Mouse (Mus musculus): ENCODE results near the gene Gm45618. TPM values are rescaled to one million over a fixed set of nuclear protein-coding genes. Genes with fewer than 3 reads are reported as not detected.

Gene Gm45618
- polyA plus RNA-seq (2012; rRNA removed), result not detected in 2 replicates

DNA sequence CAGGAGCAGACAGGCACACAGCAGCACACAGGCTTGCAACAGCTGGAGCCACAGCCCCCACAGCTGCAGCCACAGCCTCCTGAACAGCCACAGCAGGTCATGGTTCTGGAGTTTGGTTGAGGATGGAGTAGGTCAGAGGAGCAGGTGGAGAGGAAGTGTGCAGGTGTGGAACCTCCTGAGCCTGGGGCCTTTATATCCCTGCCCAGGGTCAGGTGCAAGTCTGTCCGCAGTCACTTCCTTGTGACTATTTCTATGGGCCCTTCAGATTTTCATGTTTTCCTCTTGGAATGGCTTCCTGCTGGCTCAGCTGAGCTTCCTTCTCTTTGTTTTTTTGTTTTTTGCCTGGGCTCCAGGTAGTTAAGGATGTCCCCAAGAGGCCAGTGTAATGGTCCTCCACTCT is at the start of gene Gm45618:
Gm45618 (minus strand) TSS at position 101 of the 400 bp plus-strand sequence.

GRCm38 (mm10) chr7:142165639-142166038 is 45.1 kb upstream of the Gm45618 start, which contains the start of gene Gm4553:
Gene Gm4553, minus strand, starts transcription at chr7:142165739.

GRCm38 (mm10) chr7:142157013-142157412 is 36.5 kb upstream of the Gm45618 start, which contains the start of gene Gm29735:
Gene Gm29735, minus strand, starts transcription at chr7:142157113.

DNA sequence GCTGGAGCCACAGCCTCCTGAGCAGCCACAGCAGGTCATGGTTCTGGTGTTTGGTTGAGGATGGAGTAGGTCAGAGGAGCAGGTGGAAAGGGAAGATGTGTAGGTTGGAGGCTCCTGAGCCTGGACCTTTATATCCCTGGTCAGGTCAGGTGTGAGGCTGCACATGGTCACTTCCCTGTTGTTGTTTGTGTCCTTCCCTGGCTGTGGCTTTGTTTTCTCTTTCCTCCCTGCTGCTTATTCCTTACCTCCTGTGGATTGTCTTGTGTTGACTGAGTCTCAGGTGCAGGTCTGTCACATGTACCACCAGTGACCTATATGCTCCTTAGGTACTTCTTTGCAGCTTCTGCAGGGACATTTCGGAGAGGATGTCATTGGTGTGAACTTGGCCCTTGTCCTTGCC is 24.0 kb upstream of the Gm45618 start, which contains the start of gene Gm45337:
Gm45337 (minus strand) TSS at position 101 of the 400 bp plus-strand sequence.

GRCm38 (mm10) chr7:142135934-142136333 is 15.4 kb upstream of the Gm45618 start, which contains the start of gene Gm39115:
Gene Gm39115, minus strand, starts transcription at chr7:142136034.

GRCm38 (mm10) chr7:142095183-142095931 is 25.2 kb downstream of the Gm45618 start, which contains the start of gene Dusp8:
Gene Dusp8, minus strand, starts transcription at chr7:142095843.

Other genes with a start within 250 kb of the Gm45618 start
- 24.7 and 27.0 TPM in 2 replicates for gene Tollip, start 202.2 kb downstream of the Gm45618 start, polyA plus RNA-seq (2012; rRNA removed)
- 0.92 and 0.93 TPM in 2 replicates for gene Brsk2, start 171.0 kb downstream of the Gm45618 start, polyA plus RNA-seq (2012; rRNA removed)
- 27.5 and 29.5 TPM in 2 replicates for gene Mob2, start 59.7 kb downstream of the Gm45618 start, polyA plus RNA-seq (2012; rRNA removed)
- 3.0 and 6.7 TPM in 2 replicates for gene Dusp8, start 24.9 kb downstream of the Gm45618 start, polyA plus RNA-seq (2012; rRNA removed)
- not detected in 2 replicates for gene Gm39115, start 15.3 kb upstream of the Gm45618 start, polyA plus RNA-seq (2012; rRNA removed)
- gene Gm45337, start 23.9 kb upstream of the Gm45618 start, polyA plus RNA-seq (2012; rRNA removed), result not detected in 2 replicates
- not detected in 2 replicates for gene Gm29735, start 36.4 kb upstream of the Gm45618 start, polyA plus RNA-seq (2012; rRNA removed)
- not detected in 2 replicates for gene Gm4553, start 45.0 kb upstream of the Gm45618 start, polyA plus RNA-seq (2012; rRNA removed)
- gene Krtap5-2, start 55.3 kb upstream of the Gm45618 start, polyA plus RNA-seq (2012; rRNA removed), result not detected in 2 replicates
- gene Gm10153, start 69.7 kb upstream of the Gm45618 start, polyA plus RNA-seq (2012; rRNA removed), result not detected in 2 replicates
- not detected in 2 replicates for gene Krtap5-3, start 80.6 kb upstream of the Gm45618 start, polyA plus RNA-seq (2012; rRNA removed)
- gene Gm7579, start 91.1 kb upstream of the Gm45618 start, polyA plus RNA-seq (2012; rRNA removed), result not detected in 2 replicates
- gene Krtap5-5, start 109.2 kb upstream of the Gm45618 start, polyA plus RNA-seq (2012; rRNA removed), result not detected in 2 replicates
- not detected in 2 replicates for gene Gm40460, start 120.3 kb upstream of the Gm45618 start, polyA plus RNA-seq (2012; rRNA removed)
- gene Gm2431, start 137.6 kb upstream of the Gm45618 start, polyA plus RNA-seq (2012; rRNA removed), result not detected in 2 replicates
- gene Gm4559, start 153.6 kb upstream of the Gm45618 start, polyA plus RNA-seq (2012; rRNA removed), result not detected in 2 replicates
- gene Krtap5-1, start 176.4 kb upstream of the Gm45618 start, polyA plus RNA-seq (2012; rRNA removed), result not detected in 2 replicates
- not detected in 2 replicates for gene Krtap5-4, start 182.8 kb upstream of the Gm45618 start, polyA plus RNA-seq (2012; rRNA removed)

Data from stomach, adult 2 months (tissue).